Mouse (Mus musculus) C2C12 (cell line): ENCODE data around the gene Il13. TPM values are rescaled to one million over a fixed set of nuclear protein-coding genes. Genes with fewer than 3 reads are reported as not detected.

Source experiments
- H3K27me3 ChIP-seq: one replicate; pipeline ENCODE4 v1.6.1; 2011; ENCODE audit not compliant: control insufficient read depth, insufficient read depth, insufficient read length
- H3K36me3 ChIP-seq: one replicate; pipeline ENCODE4 v1.6.1; 2011; ENCODE audit not compliant: control insufficient read depth, insufficient read depth
- H3K4me3 ChIP-seq: one replicate; pipeline ENCODE4 v1.5.1; 2011; ENCODE audit warnings: mild to moderate bottlenecking, control low read depth; ENCODE audit not compliant: poor library complexity, insufficient read depth, severe bottlenecking
- H3K79me2 ChIP-seq: one replicate; pipeline ENCODE4 v1.6.1; 2011; ENCODE audit not compliant: control insufficient read depth, insufficient read depth
- H3K79me3 ChIP-seq: one replicate; pipeline ENCODE4 v1.6.1; 2011; ENCODE audit warnings: low read depth, control low read depth
- H3ac ChIP-seq: one replicate; pipeline ENCODE3; 2011; ENCODE audit warnings: low read depth; ENCODE audit not compliant: control insufficient read depth, insufficient read length
- CEBPB ChIP-seq: IDR thresholded peaks from one replicate; pipeline ENCODE4 v1.6.1; 2011; ENCODE audit warnings: low read depth, mild to moderate bottlenecking, control low read depth, moderate library complexity
- CTCF ChIP-seq: IDR thresholded peaks from one replicate; pipeline ENCODE4 v1.5.1; 2011; ENCODE audit not compliant: control insufficient read depth, insufficient read depth, insufficient read length
- FOSL1 ChIP-seq: IDR thresholded peaks from one replicate; pipeline ENCODE4 v1.8.0; 2011; ENCODE audit warnings: mild to moderate bottlenecking, low read length; ENCODE audit not compliant: poor library complexity, insufficient read depth, severe bottlenecking
- MAX ChIP-seq: IDR thresholded peaks from one replicate; pipeline ENCODE4 v1.6.1; 2011; ENCODE audit warnings: mild to moderate bottlenecking, control low read depth
- MYOD1 ChIP-seq: IDR thresholded peaks from one replicate; pipeline ENCODE4 v1.6.1; 2011; ENCODE audit warnings: low read depth; ENCODE audit not compliant: control insufficient read depth, insufficient read length
- MYOG ChIP-seq: IDR thresholded peaks from one replicate; pipeline ENCODE4 v1.6.1; 2011; ENCODE audit not compliant: control insufficient read depth, insufficient read length; ENCODE audit errors: extremely low read depth
- USF1 ChIP-seq: IDR thresholded peaks from one replicate; pipeline ENCODE4 v1.6.1; 2011; ENCODE audit warnings: low read depth, mild to moderate bottlenecking, control low read depth, moderate library complexity
- polyA plus RNA-seq: library from polyadenylated mRNA; unstranded; fragments of >200 nt; fragmentation: generic; extraction: Trizol; gene quantifications from one replicate; pipeline ENCODE4 v1.2.1, GENCODE M21; 2012; ENCODE audit warnings: missing spikeins

Il13 gene
- polyA plus RNA-seq, 1 experiment, result not detected

DNA sequence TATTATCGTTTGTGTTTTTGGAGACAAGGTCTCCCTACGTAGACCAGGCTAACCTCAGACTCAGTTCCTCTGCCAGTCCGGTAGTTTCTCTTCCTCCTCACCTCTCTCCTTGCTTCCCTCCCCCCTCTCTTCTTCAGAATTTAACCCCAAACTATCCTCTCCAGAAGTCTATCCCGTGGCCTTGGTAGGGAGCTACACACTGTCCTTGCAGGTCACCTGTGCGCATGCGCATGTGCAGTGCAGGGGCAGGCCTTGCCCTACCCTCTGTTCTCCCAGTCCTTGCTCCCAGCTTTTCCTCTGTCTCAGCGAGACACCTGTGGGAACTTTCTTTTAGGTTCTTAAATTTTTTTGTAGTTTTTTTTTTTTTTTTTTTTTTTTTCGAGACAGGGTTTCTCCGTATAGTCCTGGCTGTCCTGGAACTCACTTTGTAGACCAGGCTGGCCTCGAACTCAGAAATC lies 3.3 kb upstream of the Il13 start:
- H3K4me3 ChIP-seq, result no peak overlapping the region
- no peaks in the 10 kb centered on the region for H3K79me3 ChIP-seq
- H3K79me2 ChIP-seq, result no peaks in the 10 kb centered on the region
- TF ChIP-seq MYOD1 (no peak), USF1 (no peak), MYOG (no peak), FOSL1 (no peak)
- no peaks in the 10 kb centered on the region for H3K36me3 ChIP-seq
- peaks cover 11% of the 10 kb centered on the region for H3K27me3 ChIP-seq
- H3ac ChIP-seq, result no peak overlapping the region

DNA sequence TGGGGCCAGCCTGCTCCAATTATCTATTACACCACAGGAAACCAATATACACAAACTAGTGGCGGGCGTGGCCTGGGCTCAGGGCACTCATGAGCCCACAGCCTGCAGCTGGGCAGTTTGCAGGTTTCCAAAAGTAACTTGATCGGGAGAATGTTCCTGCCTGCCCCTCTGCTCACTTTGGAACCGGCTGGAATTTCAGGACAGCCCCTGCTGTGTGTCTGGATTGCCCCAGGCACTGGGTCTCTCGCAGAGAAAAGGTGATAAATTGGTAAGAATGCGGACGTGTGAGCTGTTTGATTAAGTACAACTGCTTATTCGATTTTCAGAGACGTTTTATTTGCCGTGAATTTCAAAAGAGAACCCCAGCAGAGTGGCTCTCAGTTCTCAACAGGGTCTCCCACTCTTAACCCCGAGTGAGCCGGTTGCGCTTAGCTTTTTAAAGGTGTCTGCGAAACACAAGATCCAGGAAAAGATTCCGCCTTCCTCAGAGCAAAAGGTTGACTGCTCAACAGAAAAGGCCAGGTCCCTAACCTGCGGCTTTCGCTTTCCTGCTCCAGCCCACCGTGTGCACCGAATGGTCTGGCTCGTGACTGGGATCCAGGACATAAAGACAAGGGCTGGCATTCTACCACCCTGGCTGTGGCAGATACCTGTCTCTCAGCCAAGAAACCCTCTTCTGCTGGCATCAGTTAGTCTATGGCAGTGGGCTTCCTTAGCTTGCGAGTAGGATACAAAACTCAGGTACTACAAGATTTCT lies 2.7 kb upstream of the Il13 start:
- TF ChIP-seq MYOG, result no peak
- no peak for TF ChIP-seq FOSL1
- TF ChIP-seq CEBPB, result no peak
- TF ChIP-seq MAX, result no peak
- no peak for TF ChIP-seq MYOD1
- TF ChIP-seq CTCF, result no peak
- TF ChIP-seq USF1, result no peak
- Histone ChIP-seq H3K4me3 (no peak overlapping the region), H3K36me3 (no peaks in the 10 kb centered on the region), H3K79me2 (no peaks in the 10 kb centered on the region), H3K27me3 (peaks cover 11% of the 10 kb centered on the region), H3ac (no peak overlapping the region), H3K79me3 (no peaks in the 10 kb centered on the region)

DNA sequence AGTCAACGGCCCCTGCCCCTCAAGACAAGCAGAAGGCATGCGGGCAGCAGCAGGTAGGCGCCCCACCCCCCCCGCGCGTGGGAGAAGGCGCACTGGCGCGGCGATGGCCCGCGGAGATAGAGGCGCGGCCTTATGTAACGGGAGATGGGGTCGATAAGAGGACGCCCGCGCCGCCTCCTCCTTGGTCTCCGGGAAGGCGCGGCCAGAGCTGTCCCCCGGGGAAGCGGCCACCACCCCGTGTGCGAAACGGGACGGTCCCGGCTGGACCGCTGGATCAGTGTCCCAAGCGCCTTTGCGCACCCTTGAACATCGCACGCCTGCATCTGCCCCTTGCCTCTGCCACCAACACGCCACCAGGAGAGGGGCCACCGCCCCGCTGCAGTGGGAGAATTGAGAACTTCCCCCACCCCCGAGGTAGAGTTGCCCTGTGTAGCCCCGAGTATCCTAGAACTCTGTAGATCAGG lies 1.7 kb upstream of the Il13 start:
- H3ac ChIP-seq, result no peak overlapping the region
- H3K27me3 ChIP-seq, result peaks cover 11% of the 10 kb centered on the region
- H3K4me3 ChIP-seq, result no peak overlapping the region
- H3K79me3 ChIP-seq, result no peaks in the 10 kb centered on the region
- TF ChIP-seq USF1 (no peak), MYOD1 (no peak), CTCF (no peak), MYOG (no peak), CEBPB (no peak), FOSL1 (no peak), MAX (no peak)
- no peaks in the 10 kb centered on the region for H3K36me3 ChIP-seq
- H3K79me2 ChIP-seq, result no peaks in the 10 kb centered on the region

DNA sequence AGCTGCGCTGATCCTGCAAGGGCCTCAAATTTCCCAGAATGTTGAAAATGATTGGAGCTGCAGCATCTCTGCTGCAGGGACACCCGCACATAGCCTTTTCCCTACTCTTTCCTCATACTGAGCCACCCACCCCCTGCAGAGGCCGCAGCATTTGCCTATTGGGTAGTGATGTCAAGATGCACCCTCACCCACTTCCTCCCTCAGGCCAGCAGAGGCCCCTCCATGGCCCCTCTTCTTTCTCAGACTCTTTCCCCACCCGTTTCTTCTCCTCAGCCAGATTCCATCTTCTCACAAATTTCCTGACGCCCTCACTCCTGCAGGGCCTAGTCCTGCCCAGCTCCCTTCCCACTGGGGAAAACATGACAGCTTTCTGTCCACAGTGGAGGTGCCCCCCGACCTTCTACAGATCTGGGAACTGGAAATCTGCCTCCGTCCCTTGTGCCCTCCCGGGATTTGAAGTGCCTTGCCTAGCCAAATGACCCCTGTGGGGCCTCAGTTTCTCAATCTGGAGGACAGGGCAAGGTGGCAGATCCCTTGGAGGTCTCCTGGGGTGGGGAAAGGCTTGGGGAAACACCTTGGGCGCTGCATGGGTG lies 1.2 kb upstream of the Il13 start:
- Histone ChIP-seq H3K79me3 (no peaks in the 10 kb centered on the region), H3K79me2 (no peaks in the 10 kb centered on the region), H3K36me3 (no peaks in the 10 kb centered on the region), H3K27me3 (peaks cover 10% of the 10 kb centered on the region), H3ac (no peak overlapping the region), H3K4me3 (no peak overlapping the region)
- TF ChIP-seq MYOG (no peak), MYOD1 (no peak), USF1 (no peak)

DNA sequence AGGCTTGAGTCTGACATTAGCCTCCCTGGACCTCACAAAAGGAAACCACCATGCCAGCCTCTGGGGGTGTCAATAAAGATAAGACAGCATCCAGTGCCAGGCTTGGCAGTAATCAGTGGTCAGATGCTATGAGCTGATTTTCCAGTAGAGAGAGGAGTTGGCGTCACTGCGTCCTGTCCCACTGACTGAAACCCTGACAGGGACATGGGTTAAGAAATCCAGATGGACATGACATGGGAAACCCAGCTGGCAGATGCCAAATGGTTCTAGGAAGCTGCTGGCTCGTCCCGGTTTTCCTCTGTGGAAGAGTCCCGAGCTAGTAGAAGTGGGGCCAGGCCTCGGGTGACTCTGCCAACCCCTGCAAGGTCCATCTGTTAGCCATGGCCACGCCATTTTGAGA lies 858 bp downstream of the Il13 start:
- no peak overlapping the region for H3K4me3 ChIP-seq
- H3K36me3 ChIP-seq, result no peaks in the 10 kb centered on the region
- TF ChIP-seq CEBPB (no peak), MYOG (no peak), USF1 (no peak), CTCF (no peak), MAX (no peak), FOSL1 (no peak)
- H3ac ChIP-seq, result no peak overlapping the region
- no peaks in the 10 kb centered on the region for H3K79me2 ChIP-seq
- peaks cover 5% of the 10 kb centered on the region for H3K27me3 ChIP-seq
- H3K79me3 ChIP-seq, result no peaks in the 10 kb centered on the region
